Mouse (Mus musculus) ES-Bruce4 (cell line): ENCODE results near the gene Fam76b.

Source experiments
- CTCF ChIP-seq: IDR thresholded peaks from one replicate; pipeline ENCODE4 v1.8.1; 2011; ENCODE audit warnings: low read depth, low read length
- EP300 ChIP-seq: IDR thresholded peaks from 2 replicates; pipeline ENCODE4 v1.6.1; 2011; ENCODE audit warnings: low read depth, low read length; ENCODE audit not compliant: insufficient read depth
- POLR2A ChIP-seq: IDR thresholded peaks from one replicate; pipeline ENCODE4 v1.8.1; 2011; ENCODE audit warnings: low read length; ENCODE audit not compliant: insufficient read depth

GRCm38 (mm10) chr9:13807657-13808056 is 19.9 kb upstream of the Fam76b start:
- TF ChIP-seq CTCF (no peak), POLR2A (no peak), EP300 (no peak)
